Mouse (Mus musculus) liver, embryonic 14.5 days (tissue): ENCODE measurements at regions not wholly inside any gene's neighbourhood (a gene's known extent, or its start where the extent isn't known, plus 50 kb on each side); places are given as distances from the start of the nearest gene placed in this dataset.

ENCODE experiments used
- CTCF ChIP-seq: IDR thresholded peaks from 2 replicates; pipeline ENCODE4 v1.5.1; 2016; ENCODE audit warnings: antibody characterized with exemption, low read depth, control low read depth
- EP300 ChIP-seq: IDR thresholded peaks from 2 replicates; pipeline ENCODE4 v1.6.1; 2016; ENCODE audit warnings: antibody characterized with exemption, low read depth

DNA sequence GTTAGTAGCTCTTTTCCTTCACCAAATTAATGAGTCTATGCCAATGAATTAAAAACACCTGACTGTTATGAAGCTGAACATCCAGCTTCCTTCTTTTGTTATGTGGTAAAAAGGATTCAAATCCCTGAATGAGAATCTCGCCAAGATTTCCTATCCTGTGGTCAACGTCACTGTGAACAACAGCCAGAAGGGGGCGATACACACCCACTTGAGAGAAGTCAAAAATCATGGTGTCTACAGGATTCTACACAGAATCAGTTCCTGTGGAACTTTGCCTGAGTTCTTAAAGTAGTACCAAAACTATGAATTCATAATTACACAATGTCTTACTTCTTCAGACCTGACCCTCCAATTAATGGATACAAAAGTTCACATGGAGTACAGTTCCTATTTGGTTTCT, 1028.1 kb upstream of the Acvr2a start:
- TF ChIP-seq CTCF (peak; percentile 29; the same call in 1 of the 2 replicates), EP300 (no peak)
